15 mouse cellular contexts compared by ENCODE assay signal in the genomic region with DNA sequence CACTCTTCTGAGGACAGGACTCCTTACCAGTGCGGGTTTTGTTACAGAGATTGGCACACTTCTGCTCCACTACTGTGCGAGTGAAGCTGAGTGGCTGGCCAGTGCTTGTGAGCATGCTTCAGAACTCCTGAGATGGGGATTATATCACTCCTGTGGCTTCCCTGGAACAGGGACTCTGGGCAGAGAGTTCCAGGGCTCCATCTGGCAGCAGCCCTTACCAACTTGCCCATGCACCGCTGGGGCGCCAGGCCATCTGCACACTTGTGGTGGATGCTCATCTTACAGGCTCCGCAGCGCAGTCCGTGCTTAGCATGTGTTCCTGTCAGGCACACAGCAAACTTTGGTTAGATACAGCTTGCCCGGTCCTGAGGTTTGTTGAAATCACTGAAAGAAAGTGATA.
DNase-seq lines count a peak whose midpoint lies in the region.
"Had no signal": no experiment of that assay in that cellular context is flagged by ENCODE, and none has a peak within 500 bp of the region (broad histone marks: within the 10 kb centered on the region; RNA-seq: fewer than 3 reads in every experiment).

No protein-coding gene starts in this region.

- peak; percentile 4 for DNase-seq in cerebellum, adult 9-11 months
- DNase-seq in cerebellum, adult 8-10 months = no peak
- peak; percentile 42 for DNase-seq in gastrocnemius, postnatal 10 days
- DNase-seq in gastrocnemius, adult 8-10 months (ENCODE audit: low spot score in 2 of 2) = no peak
- DNase-seq in layer of hippocampus, postnatal 10 days (ENCODE audit: low spot score in 2 of 2) = peak; percentile 9 to 18
- DNase-seq in layer of hippocampus, adult 11-12 months (ENCODE audit: low spot score) = no peak
- peak; percentile 36 to 65 for DNase-seq in cerebellum, postnatal 25 days
- no peak for DNase-seq in thymus, postnatal 4 days
- DNase-seq: adrenal gland, postnatal 25 days; forebrain, postnatal 0 days; heart, adult 2 months; heart, postnatal 14 days; kidney, postnatal 25 days; lung, embryonic 14.5 days; thymus, adult 18-20 months had no signal

Comparison
In these comparisons a context has a peak if more than half of its experiments do, and no peak if none do; other contexts are left out.
1. DNase-seq: peak in cerebellum, adult 9-11 months (single experiment), gastrocnemius, postnatal 10 days (single experiment), layer of hippocampus, postnatal 10 days (2 of 2) and cerebellum, postnatal 25 days (2 of 2); none in cerebellum, adult 8-10 months (single experiment), gastrocnemius, adult 8-10 months (0 of 2), layer of hippocampus, adult 11-12 months (single experiment) and thymus, postnatal 4 days (single experiment).